Mouse (Mus musculus) embryonic fibroblast, embryonic 13.5 days (primary cell): ENCODE results near the gene Ccdc163.

Source experiments
- CTCF ChIP-seq: IDR thresholded peaks from 2 replicates; pipeline ENCODE4 v1.5.1; 2011; ENCODE audit warnings: mild to moderate bottlenecking, control low read depth, low read length, moderate library complexity, borderline replicate concordance; ENCODE audit not compliant: insufficient read depth
- POLR2A ChIP-seq: IDR thresholded peaks from 2 replicates; pipeline ENCODE4 v1.6.1; 2011; ENCODE audit warnings: low read depth, mild to moderate bottlenecking, control low read depth, low read length, moderate library complexity

GRCm38 (mm10) chr4:116679141-116679540, 29.2 kb upstream of the Ccdc163 start:
- TF ChIP-seq CTCF (no peak), POLR2A (no peak)
